Mouse (Mus musculus) frontal cortex, adult (tissue): ENCODE measurements at regions not wholly inside any gene's neighbourhood (a gene's known extent, or its start where the extent isn't known, plus 50 kb on each side); places are given as distances from the start of the nearest gene placed in this dataset.

Experiments used
- ATAC-seq: cut with Nextera tagmentation; 2 replicates; pipeline ENCODE4 v1.9.2; 2017; ENCODE audit warnings: mild to moderate bottlenecking, moderate library complexity, mixed read lengths; ENCODE audit not compliant: low TSS enrichment

- no peak for ATAC-seq
These were observed 65.0 kb upstream of the Pik3cg start for GRCm38 (mm10) chr12:32273474-32273873.

GRCm38 (mm10) chr12:32279861-32280260 is 71.4 kb upstream of the Pik3cg start:
- ATAC-seq, result no peak

- no peak for ATAC-seq
These were observed 71.8 kb upstream of the Pik3cg start for GRCm38 (mm10) chr12:32280309-32280708.

GRCm38 (mm10) chr12:32282371-32283163 is 74.1 kb upstream of the Pik3cg start:
- ATAC-seq, result no peak

- ATAC-seq, result no peak
These were observed 76.6 kb upstream of the Pik3cg start for GRCm38 (mm10) chr12:32285039-32285438.

- ATAC-seq, result no peak
These were observed 78.2 kb upstream of the Pik3cg start for GRCm38 (mm10) chr12:32286652-32287051.

GRCm38 (mm10) chr12:32291145-32291544 is 82.7 kb upstream of the Pik3cg start:
- ATAC-seq, result no peak

- peak; percentile 95 for ATAC-seq
These were observed 83.7 kb upstream of the Pik3cg start for GRCm38 (mm10) chr12:32291962-32292748.

- no peak for ATAC-seq
These were observed 84.3 kb upstream of the Pik3cg start for GRCm38 (mm10) chr12:32292749-32293128.

- ATAC-seq, result no peak
These were observed 81.1 kb upstream of the Ccdc71l start for GRCm38 (mm10) chr12:32297431-32297830.

GRCm38 (mm10) chr12:32299714-32300113 is 78.8 kb upstream of the Ccdc71l start:
- ATAC-seq, result no peak

- no peak; the same call in 1 of the 2 replicates for ATAC-seq
These were observed 72.8 kb upstream of the Ccdc71l start for GRCm38 (mm10) chr12:32305736-32306135.

- ATAC-seq, result peak; percentile 97
These were observed 72.2 kb upstream of the Ccdc71l start for GRCm38 (mm10) chr12:32306326-32306725.

GRCm38 (mm10) chr12:32307280-32308006 is 71.1 kb upstream of the Ccdc71l start:
- no peak for ATAC-seq

- ATAC-seq, result no peak
These were observed 63.3 kb upstream of the Ccdc71l start for GRCm38 (mm10) chr12:32315099-32315783.
